Mouse (Mus musculus) neural tube, embryonic 12.5 days (tissue): ENCODE measurements around the gene Gm17078. TPM values are rescaled to one million over a fixed set of nuclear protein-coding genes. Genes with fewer than 3 reads are reported as not detected.
"Not testable (repeated sequence)": the region's sequence is repeated elsewhere in the genome, so short reads cannot be mapped to it uniquely, and the experiment has no call there.

Experiments
- ATAC-seq: fragments of 200-750 bp; cut with Nextera tagmentation; 2 replicates; pipeline ENCODE4 v1.8.0; 2017; ENCODE audit warnings: low read depth, mild to moderate bottlenecking, moderate TSS enrichment, moderate library complexity; ENCODE audit not compliant: low FRiP score
- H3K27ac ChIP-seq: fragments of 300-500 bp; sonication (generic); 2 replicates; pipeline ENCODE4 v1.5.1; 2016
- H3K27me3 ChIP-seq: fragments of 300-500 bp; sonication (generic); replicated peaks from 2 replicates; pipeline ENCODE4 v1.6.1; 2016; ENCODE audit warnings: mild to moderate bottlenecking
- H3K36me3 ChIP-seq: fragments of 300-500 bp; sonication (generic); 2 replicates; pipeline ENCODE4 v1.6.1; 2016; ENCODE audit warnings: mild to moderate bottlenecking
- H3K4me1 ChIP-seq: fragments of 300-500 bp; sonication (generic); 2 replicates; pipeline ENCODE4 v1.6.1; 2016
- H3K4me2 ChIP-seq: fragments of 300-500 bp; sonication (generic); replicated peaks from 2 replicates; pipeline ENCODE4 v1.6.1; 2016; ENCODE audit warnings: mild to moderate bottlenecking
- H3K4me3 ChIP-seq: fragments of 300-500 bp; sonication (generic); 2 replicates; pipeline ENCODE4 v1.5.1; 2016
- H3K9ac ChIP-seq: fragments of 300-500 bp; sonication (generic); 2 replicates; pipeline ENCODE4 v1.6.1; 2016; ENCODE audit warnings: mild to moderate bottlenecking
- H3K9me3 ChIP-seq: fragments of 300-500 bp; sonication (generic); 2 replicates; pipeline ENCODE4 v1.6.1; 2016; ENCODE audit warnings: mild to moderate bottlenecking
- WGBS: fragments of 180-500 bp; shearing (Covaris S2); methylation state at CpG from one replicate; pipeline ENCODE4 v1.1.7; 2016; 5-methylcytosine and 5-hydroxymethylcytosine counted together
- polyA plus RNA-seq: library from polyadenylated mRNA; unstranded; fragments of >200 nt; fragmentation: Nextera tagmentation; extraction: Ambion mirVana; gene quantifications from 2 replicates; pipeline ENCODE4 v1.2.1, GENCODE M21; 2016

Gene Gm17078
- not detected in 2 replicates for polyA plus RNA-seq

GRCm38 (mm10) chr14:51611210-51611609 is at the start of gene Gm17078:
TSS of gene Gm17078 (minus strand) at chr14:51611310.
- 92% methylated on average over 1 of the region's 1 CpGs for WGBS
- ATAC-seq: no peak

GRCm38 (mm10) chr14:51635566-51635965 is 24.5 kb upstream of the Gm17078 start, which contains the start of gene Gm4181:
TSS of gene Gm4181 (minus strand) at chr14:51635666.
- H3K27ac ChIP-seq, H3K4me3 ChIP-seq, ATAC-seq, H3K4me1 ChIP-seq, H3K27me3 ChIP-seq, H3K9ac ChIP-seq, H3K4me2 ChIP-seq, H3K9me3 ChIP-seq, H3K36me3 ChIP-seq: not testable (repeated sequence)
- WGBS: 83% methylated on average over 1 of the region's 1 CpGs

More at GRCm38 (mm10) chr14:51611210-51611609, at the start of gene Gm17078:
- H3K9me3 ChIP-seq: no peaks in the 10 kb centered on the region
- H3K9ac ChIP-seq: no peak within 1 kb of the TSS
- no peaks in the 10 kb centered on the region for H3K36me3 ChIP-seq
- no peak within 1 kb of the TSS for H3K4me3 ChIP-seq
- no peak within 1 kb of the TSS for H3K27ac ChIP-seq
- H3K27me3 ChIP-seq: no peaks in the 10 kb centered on the region
- no peaks in the 10 kb centered on the region for H3K4me1 ChIP-seq
- no peak within 1 kb of the TSS for H3K4me2 ChIP-seq

- WGBS: 97% methylated on average over 1 of the region's 1 CpGs
- not testable (repeated sequence) for ATAC-seq, H3K9ac ChIP-seq, H3K4me2 ChIP-seq, H3K27me3 ChIP-seq, H3K9me3 ChIP-seq, H3K4me1 ChIP-seq, H3K27ac ChIP-seq, H3K4me3 ChIP-seq, H3K36me3 ChIP-seq
These were observed 21.3 kb upstream of the Gm17078 start for GRCm38 (mm10) chr14:51632426-51632825.

DNA sequence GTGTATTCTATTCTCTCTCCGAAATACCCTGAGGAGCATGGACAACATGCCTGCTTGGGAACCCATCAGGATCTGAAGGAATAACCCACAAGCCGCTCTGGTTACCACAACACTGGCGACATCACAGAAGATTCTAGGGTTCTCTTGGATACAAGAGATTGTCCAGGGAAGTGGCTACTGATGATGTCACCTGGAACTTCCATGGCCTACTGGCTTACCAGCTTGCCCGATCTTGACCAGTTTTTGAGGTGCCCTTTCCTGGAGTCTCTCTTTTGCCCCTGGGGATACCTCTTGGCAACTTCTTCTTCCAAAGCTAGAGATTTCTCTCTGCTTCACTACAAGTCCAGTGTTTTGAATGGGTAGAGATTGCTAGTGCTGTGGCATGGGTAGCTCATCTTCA is 19.1 kb downstream of the Gm17078 start, which contains the start of gene Gm17174:
Gene Gm17174 (minus strand): TSS at position 101 of the 400 bp plus-strand sequence.
- H3K4me2 ChIP-seq, H3K27ac ChIP-seq, H3K4me1 ChIP-seq, ATAC-seq, H3K9ac ChIP-seq, H3K9me3 ChIP-seq, H3K4me3 ChIP-seq, H3K36me3 ChIP-seq, H3K27me3 ChIP-seq: not testable (repeated sequence)
- WGBS: 94% methylated on average over 4 of the region's 4 CpGs

GRCm38 (mm10) chr14:51573963-51574362 is 37.1 kb downstream of the Gm17078 start, which contains the start of gene Gm17175:
TSS of gene Gm17175 (minus strand) at chr14:51574063.
- not testable (repeated sequence) for H3K4me1 ChIP-seq, H3K9me3 ChIP-seq, H3K9ac ChIP-seq, H3K4me2 ChIP-seq, H3K27ac ChIP-seq, H3K36me3 ChIP-seq, H3K27me3 ChIP-seq, H3K4me3 ChIP-seq, ATAC-seq
- 99% methylated on average over 2 of the region's 2 CpGs for WGBS

Other genes starting within 250 kb of the Gm17078 start
- gene Gm7247, start 249.6 kb downstream of the Gm17078 start, polyA plus RNA-seq: not detected in 2 replicates
- not detected in 2 replicates for gene Vmn2r88, start 200.5 kb downstream of the Gm17078 start, polyA plus RNA-seq
- gene Vmn2r89, start 159.5 kb downstream of the Gm17078 start, polyA plus RNA-seq: not detected in 2 replicates
- not detected in 2 replicates for gene Gm5622, start 58.5 kb downstream of the Gm17078 start, polyA plus RNA-seq
- gene Gm17175, start 37.2 kb downstream of the Gm17078 start, polyA plus RNA-seq: not detected in 2 replicates
- not detected in 2 replicates for gene Gm17174, start 19.2 kb downstream of the Gm17078 start, polyA plus RNA-seq
- not detected in 2 replicates for gene Gm4181, start 24.4 kb upstream of the Gm17078 start, polyA plus RNA-seq
- not detected in 2 replicates for gene Gm17079, start 84.2 kb upstream of the Gm17078 start, polyA plus RNA-seq
- gene Gm5800, start 105.9 kb upstream of the Gm17078 start, polyA plus RNA-seq: not detected in 2 replicates
- gene Ang4, start 162.3 kb upstream of the Gm17078 start, polyA plus RNA-seq: not detected in 2 replicates
- not detected in 2 replicates for gene AY358078, start 188.7 kb upstream of the Gm17078 start, polyA plus RNA-seq
- gene Ear6, start 242.4 kb upstream of the Gm17078 start, polyA plus RNA-seq: not detected in 2 replicates